Mouse (Mus musculus) stomach, adult 2 months (tissue): ENCODE results near the gene Rmi2. TPM values are rescaled to one million over a fixed set of nuclear protein-coding genes. Genes with fewer than 3 reads are reported as not detected.

ENCODE experiments used
- polyA plus RNA-seq: library from polyadenylated mRNA; depleted of rRNA; stranded (reverse); fragments of >200 nt; gene quantifications from 2 replicates; pipeline ENCODE4 v1.2.3, GENCODE M21; 2012; rRNA removed

Rmi2 gene
- polyA plus RNA-seq, result 0.50 and 1.5 TPM in 2 replicates

DNA sequence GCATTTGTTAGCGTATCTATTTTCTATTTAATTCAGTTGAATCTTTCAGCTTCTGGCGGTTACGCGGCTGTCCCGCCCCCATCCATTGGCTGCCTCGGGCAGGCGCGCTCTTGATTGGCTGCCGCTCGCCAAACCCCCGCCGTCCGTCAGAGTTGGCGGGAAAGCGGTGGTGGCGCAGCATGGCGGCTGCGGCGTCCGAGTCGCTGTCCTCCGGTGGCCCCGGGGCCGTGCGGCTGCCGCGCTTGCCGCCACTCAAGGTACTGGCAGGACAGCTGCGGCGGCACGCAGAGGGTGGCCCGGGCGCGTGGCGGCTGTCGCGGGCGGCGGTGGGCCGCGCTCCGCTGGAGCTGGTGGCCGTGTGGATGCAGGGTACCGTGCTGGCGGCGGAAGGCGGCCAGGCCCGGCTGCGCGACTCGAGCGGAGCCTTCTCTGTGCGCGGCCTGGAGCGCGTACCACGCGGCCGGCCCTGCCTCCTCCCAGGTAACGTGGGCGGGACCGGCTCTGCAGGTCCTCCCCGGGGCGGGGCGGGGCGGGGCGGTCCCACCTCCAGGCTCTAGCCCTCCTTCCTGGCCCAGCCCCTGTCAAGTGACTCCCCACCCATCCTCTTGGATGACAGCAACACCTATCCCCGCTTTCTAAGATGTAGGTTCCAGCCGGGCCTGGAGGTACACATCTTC, at the start of gene Rmi2:
Gene Rmi2 (plus strand): TSS at position 149 of the 677 bp plus-strand sequence.

DNA sequence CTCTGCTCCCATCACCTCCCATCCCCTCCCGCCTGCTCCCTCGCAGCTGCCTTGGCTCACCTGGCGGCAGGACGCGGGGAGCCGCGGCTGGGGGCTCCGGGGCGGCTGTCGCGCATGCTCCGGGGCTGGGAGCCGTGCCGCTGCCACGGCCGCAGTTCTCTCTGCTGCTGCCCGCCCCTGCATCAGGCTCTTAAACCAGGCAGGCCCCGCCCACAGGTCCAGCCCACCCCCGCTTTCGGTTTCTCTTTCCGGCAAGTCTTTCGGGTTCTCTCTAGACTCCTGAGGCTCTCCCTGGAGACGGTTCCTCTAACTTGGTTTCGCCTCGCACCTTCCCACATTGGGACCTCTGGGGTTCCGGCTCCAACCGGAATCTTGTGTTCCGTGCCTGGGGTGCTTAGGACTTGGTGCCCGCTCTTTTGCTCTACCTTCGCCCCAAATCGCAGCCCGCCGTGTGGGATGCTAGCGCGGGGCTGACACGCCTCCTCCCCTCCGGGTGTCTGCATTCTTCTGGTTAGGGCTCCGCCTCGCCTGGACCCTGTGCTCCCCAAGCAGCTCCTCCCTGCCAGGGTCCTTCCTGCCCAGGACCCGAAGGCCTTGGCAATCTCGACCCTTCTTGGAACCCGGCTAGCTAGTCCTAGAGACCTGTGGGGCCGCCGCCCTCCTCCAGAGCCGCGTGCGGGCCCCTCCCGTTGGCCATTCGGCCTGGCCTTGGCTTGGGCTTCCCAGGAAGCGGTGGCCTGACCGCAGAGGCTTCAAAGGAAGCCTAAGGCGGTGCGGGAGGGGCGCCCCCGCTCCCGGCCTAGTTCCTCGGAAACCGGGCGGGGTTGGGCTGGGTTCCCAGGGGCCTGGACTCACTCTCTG, 49.3 kb upstream of the Rmi2 start, which contains the start of gene Socs1:
Gene Socs1 (minus strand): TSS at position 166 of the 861 bp plus-strand sequence.

GRCm38 (mm10) chr16:10788271-10788670, 46.6 kb upstream of the Rmi2 start, which contains the start of gene Tnp2:
TSS of gene Tnp2 (minus strand) at chr16:10788660.

DNA sequence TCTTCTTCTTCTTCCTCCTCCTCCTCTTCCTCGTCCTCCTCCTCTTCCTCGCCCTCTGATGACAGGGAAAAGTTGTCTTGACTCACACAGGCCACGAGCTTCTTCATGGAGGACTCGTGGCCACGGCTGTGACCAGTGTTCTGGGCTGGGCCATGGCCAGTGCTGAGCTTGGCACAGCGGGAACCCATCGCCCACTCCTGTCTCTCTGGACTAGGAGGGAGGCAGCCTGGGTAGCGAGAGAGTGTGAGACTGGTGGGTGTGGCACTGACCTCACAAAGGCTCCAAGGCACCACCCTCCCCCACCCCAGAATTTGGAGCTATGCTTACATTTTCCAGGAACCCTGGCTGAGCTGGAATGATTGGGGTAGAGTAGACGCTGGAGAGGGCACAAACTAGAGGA, 44.2 kb upstream of the Rmi2 start, which contains the start of gene Prm3:
Gene Prm3 (minus strand): TSS at position 213 of the 400 bp plus-strand sequence.

DNA sequence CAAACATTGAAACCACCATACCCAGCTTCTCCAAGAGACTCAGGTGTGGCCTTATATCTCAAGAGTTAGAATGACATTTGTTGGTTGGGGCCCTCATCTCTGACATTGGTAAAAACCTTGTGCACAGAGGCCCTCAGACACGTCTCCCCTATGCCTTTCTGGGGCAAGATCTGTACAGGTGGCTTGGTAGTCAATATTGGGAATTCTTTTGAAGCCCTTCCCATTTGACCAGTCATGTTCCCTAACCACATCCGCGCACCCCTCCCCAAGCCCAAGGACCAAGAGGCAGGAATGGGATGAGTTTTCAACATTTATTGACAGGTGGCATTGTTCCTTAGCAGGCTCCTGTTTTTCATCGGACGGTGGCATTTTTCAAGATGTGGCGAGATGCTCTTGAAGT, 38.8 kb upstream of the Rmi2 start, which contains the start of gene Prm2:
Gene Prm2 (minus strand): TSS at position 101 of the 400 bp plus-strand sequence.

GRCm38 (mm10) chr16:10805789-10806527, 28.9 kb upstream of the Rmi2 start, which contains the start of gene Prm1:
TSS of gene Prm1 (minus strand) at chr16:10805839.

DNA sequence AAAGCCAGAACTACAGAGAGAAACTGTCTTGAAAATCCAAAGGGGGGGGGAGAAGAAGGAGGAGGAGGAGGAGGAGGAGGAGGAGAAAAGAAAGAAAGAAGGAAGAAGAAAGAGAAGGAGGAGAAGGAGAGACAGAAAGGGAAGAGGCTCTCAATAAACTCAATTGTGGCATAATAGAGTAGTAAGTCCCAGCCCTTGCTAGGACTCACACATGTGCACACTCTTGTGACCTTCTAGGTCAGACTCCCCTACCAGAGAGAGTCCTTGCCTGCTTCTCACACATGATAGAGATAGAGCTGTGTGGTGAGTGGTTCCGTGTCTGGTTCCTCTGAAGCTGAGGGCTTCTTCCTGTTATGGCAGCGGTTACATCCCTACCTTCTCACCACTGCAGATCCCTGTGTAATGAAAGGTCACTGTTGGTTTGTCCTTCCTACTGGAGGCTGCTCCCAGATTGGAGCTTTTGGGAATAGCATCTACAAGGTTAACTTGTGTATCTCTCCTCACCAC, 21.9 kb upstream of the Rmi2 start, which contains the start of gene Gm11172:
Gene Gm11172 (plus strand): TSS at position 51 of the 507 bp plus-strand sequence.

Other genes starting within 250 kb of the Rmi2 start
- gene Socs1, start 49.5 kb upstream of the Rmi2 start, polyA plus RNA-seq, result 8.8 and 18.5 TPM in 2 replicates
- gene Tnp2, start 46.4 kb upstream of the Rmi2 start, polyA plus RNA-seq, result not detected in 2 replicates
- not detected in 2 replicates for gene Prm3, start 44.1 kb upstream of the Rmi2 start, polyA plus RNA-seq
- gene Prm2, start 38.9 kb upstream of the Rmi2 start, polyA plus RNA-seq, result not detected in 2 replicates
- gene Prm1, start 29.2 kb upstream of the Rmi2 start, polyA plus RNA-seq, result not detected in 2 replicates
- gene Gm11172, start 22.1 kb upstream of the Rmi2 start, polyA plus RNA-seq, result not detected in 2 replicates
- 3.1 and 3.2 TPM in 2 replicates for gene Snn, start 225.9 kb downstream of the Rmi2 start, polyA plus RNA-seq
- 102 and 139 TPM in 2 replicates for gene Litaf, start 231.1 kb downstream of the Rmi2 start, polyA plus RNA-seq